Comparison of ENCODE assay signal across 19 mouse cellular contexts in the genomic region with DNA sequence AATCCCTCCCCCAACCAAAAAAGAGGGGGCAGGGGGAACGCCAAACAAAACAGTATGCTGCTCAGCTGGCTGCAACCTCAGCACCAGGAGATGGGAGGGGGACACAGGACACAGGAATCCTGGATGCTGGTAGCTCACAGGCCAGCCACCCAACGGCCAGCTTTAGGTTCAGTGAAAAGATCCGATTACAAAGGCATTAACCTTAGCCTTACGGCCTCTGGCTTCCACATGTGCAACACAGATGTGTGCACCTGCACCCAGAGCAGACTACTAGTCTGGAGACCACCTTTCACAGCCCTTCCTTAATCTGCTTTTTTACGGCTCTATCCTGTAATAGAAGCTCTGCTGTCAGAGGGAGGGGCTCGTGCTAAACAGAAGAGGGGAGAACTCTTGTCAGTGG. TPM values are rescaled to one million over a fixed set of nuclear protein-coding genes. Genes with fewer than 3 reads are reported as not detected.
A peak's percentile ranks its signal among the peaks of the same experiment; 100 is the strongest.
DNase-seq lines count a peak whose midpoint lies in the region; TF ChIP-seq lines count a peak whose summit lies in the region.
"Had no signal": no experiment of that assay in that cellular context is flagged by ENCODE, and none has a peak within 500 bp of the region (broad histone marks: within the 10 kb centered on the region; RNA-seq: fewer than 3 reads in every experiment).

No protein-coding gene starts in this region.

- no peak for DNase-seq in gastrocnemius, adult 2 months
- no peak for DNase-seq in gastrocnemius, postnatal 14 days
- peak; percentile 53 for DNase-seq in embryo, embryonic 10.5 days (ENCODE audit: low spot score)
- peak; percentile 56 for DNase-seq in embryonic facial prominence, embryonic 10.5 days (ENCODE audit: low spot score)
- peak; percentile 69 for DNase-seq in limb, embryonic 10.5 days (ENCODE audit: low spot score)
- no peak for DNase-seq in thymus, postnatal 25 days
- no peak for DNase-seq in lung, postnatal 4 days
- no peak for DNase-seq in adipocyte (ENCODE audit: low spot score)
- DNase-seq: adrenal gland, adult 8-10 months; adrenal gland, postnatal 36 days; cerebellum, adult 8-10 months; cerebellum, postnatal 14 days; forebrain, postnatal 0 days; heart, adult 2 months; kidney, adult 11 months had no signal

- intact Hi-C loops in gastrocnemius, adult 2 months (cut with DNase I): loop anchor here (5.0 kb wide), 1 partner anchor 44 kb away; a partner anchor contains a TSS
- intact Hi-C loops in gastrocnemius, postnatal 14 days (cut with DNase I; ENCODE audit: low total_unique reads): no loop called here

- TF ChIP-seq CTCF in gastrocnemius, adult 2 months (IDR thresholded peaks at IDR 0.05): no peak

- no peaks in the 10 kb centered on the region for H3K27me3 ChIP-seq in embryonic facial prominence, embryonic 10.5 days (replicated peaks; ENCODE audit: low read depth, poor library complexity, severe bottlenecking)
- H3K27me3 ChIP-seq in limb, embryonic 10.5 days (ENCODE audit: low read depth, poor library complexity, severe bottlenecking): no peaks in the 10 kb centered on the region
- H3K27me3 ChIP-seq: CH12.LX; forebrain, embryonic 13.5 days; heart, embryonic 12.5 days; Patski had no signal

- peaks cover 96% of the 10 kb centered on the region for H3K36me3 ChIP-seq in embryonic facial prominence, embryonic 10.5 days (replicated peaks)
- peaks cover 83% of the 10 kb centered on the region for H3K36me3 ChIP-seq in limb, embryonic 10.5 days

- peak overlapping the region; percentile 82 for H3K27ac ChIP-seq in gastrocnemius, adult 2 months
- no peak overlapping the region for H3K27ac ChIP-seq in embryonic facial prominence, embryonic 10.5 days (replicated peaks)
- no peak overlapping the region for H3K27ac ChIP-seq in limb, embryonic 10.5 days
- H3K27ac ChIP-seq: forebrain, embryonic 13.5 days; heart, adult 2 months had no signal

- no peaks in the 10 kb centered on the region for H3K9me3 ChIP-seq in embryonic facial prominence, embryonic 10.5 days
- H3K9me3 ChIP-seq in limb, embryonic 10.5 days (replicated peaks): no peaks in the 10 kb centered on the region
- H3K9me3 ChIP-seq: forebrain, embryonic 13.5 days; heart, embryonic 12.5 days had no signal

- H3K4me1 ChIP-seq in embryonic facial prominence, embryonic 10.5 days: peaks cover 9% of the 10 kb centered on the region
- peaks cover 17% of the 10 kb centered on the region for H3K4me1 ChIP-seq in limb, embryonic 10.5 days
- H3K4me1 ChIP-seq: forebrain, embryonic 13.5 days; heart, embryonic 12.5 days had no signal

- H3K4me3 ChIP-seq in gastrocnemius, adult 2 months: no peak overlapping the region
- H3K4me3 ChIP-seq in embryonic facial prominence, embryonic 10.5 days: no peak overlapping the region
- H3K4me3 ChIP-seq in limb, embryonic 10.5 days: no peak overlapping the region
- H3K4me3 ChIP-seq: forebrain, embryonic 13.5 days; heart, adult 2 months; heart, embryonic 12.5 days had no signal

- WGBS in embryonic facial prominence, embryonic 10.5 days: 41% methylated on average over 6 of the region's 6 CpGs
- WGBS in limb, embryonic 10.5 days: 12% methylated on average over 6 of the region's 6 CpGs

RNA-seq across cellular contexts. Expression of a gene that starts 14.9 kb away (rescaled TPM):
- total RNA-seq in gastrocnemius, adult 2 months (2021): 1 to 10 TPM; 6.0 to 6.9 TPM
- total RNA-seq in gastrocnemius, postnatal 14 days (2021): 1 to 10 TPM; 7.5 to 7.8 TPM
- 19.9 and 24.7 TPM in 2 replicates for polyA plus RNA-seq in embryonic facial prominence, embryonic 10.5 days (2016; fragmentation: Nextera tagmentation; extraction: Ambion mirVana)
- polyA plus RNA-seq in limb, embryonic 10.5 days (2016; fragmentation: Nextera tagmentation; extraction: Ambion mirVana): 18.4 and 24.1 TPM in 2 replicates

RNA-seq across cellular contexts. Expression of a gene that starts 42.7 kb away (rescaled TPM):
- 10 to 100 TPM in 1 of 2 experiments, 1 to 10 TPM in 1; 9.8 to 11.1 TPM for total RNA-seq in gastrocnemius, adult 2 months (2021)
- total RNA-seq in gastrocnemius, postnatal 14 days (2021): 10 to 100 TPM in 1 of 2 experiments, 1 to 10 TPM in 1; 9.6 to 10.4 TPM
- 74.1 and 77.3 TPM in 2 replicates for polyA plus RNA-seq in embryonic facial prominence, embryonic 10.5 days (2016; fragmentation: Nextera tagmentation; extraction: Ambion mirVana)
- 65.8 and 72.8 TPM in 2 replicates for polyA plus RNA-seq in limb, embryonic 10.5 days (2016; fragmentation: Nextera tagmentation; extraction: Ambion mirVana)

RNA-seq across cellular contexts. Expression of a gene that starts 42.8 kb away (rescaled TPM):
- 10 to 100 TPM; 13.1 to 14.9 TPM for total RNA-seq in gastrocnemius, adult 2 months (2021)
- 10 to 100 TPM; 13.2 to 17.5 TPM for total RNA-seq in gastrocnemius, postnatal 14 days (2021)
- polyA plus RNA-seq in embryonic facial prominence, embryonic 10.5 days (2016; fragmentation: Nextera tagmentation; extraction: Ambion mirVana): 121 and 127 TPM in 2 replicates
- 118 and 129 TPM in 2 replicates for polyA plus RNA-seq in limb, embryonic 10.5 days (2016; fragmentation: Nextera tagmentation; extraction: Ambion mirVana)

Comparison
In these comparisons a context has a peak if more than half of its experiments do, and no peak if none do; other contexts are left out.
1. DNase-seq: peak in embryo, embryonic 10.5 days (single experiment), embryonic facial prominence, embryonic 10.5 days (single experiment) and limb, embryonic 10.5 days (single experiment); none in gastrocnemius, adult 2 months (single experiment), gastrocnemius, postnatal 14 days (single experiment), thymus, postnatal 25 days (single experiment), lung, postnatal 4 days (0 of 2) and adipocyte (single experiment).